Mouse (Mus musculus): ENCODE data around the gene Lgmn. TPM values are rescaled to one million over a fixed set of nuclear protein-coding genes. Genes with fewer than 3 reads are reported as not detected.

Lgmn gene
- polyA plus RNA-seq, 1 experiment from 2014 or later, result 112 TPM

- H3K9me3 ChIP-seq (ENCODE audit: control insufficient read depth, low read length), result no peaks in the 10 kb centered on the region
- no peaks in the 10 kb centered on the region for H3K27me3 ChIP-seq (ENCODE audit: control insufficient read depth, insufficient read depth, low read length)
- ATAC-seq (ENCODE audit: low FRiP score), result no peak
- no peak overlapping the region for H3K9ac ChIP-seq
- H3K36me3 ChIP-seq (replicated peaks; ENCODE audit: control insufficient read depth, insufficient read depth), result peaks cover 21% of the 10 kb centered on the region
- no peak for DNase-seq (ENCODE audit: low spot score)
- H3K4me3 ChIP-seq (replicated peaks; ENCODE audit: low read length), result no peak overlapping the region
- 91% methylated on average over 2 of the region's 2 CpGs for WGBS
- no peak overlapping the region for H3K4me2 ChIP-seq (replicated peaks)
- no peak overlapping the region for H3K27ac ChIP-seq
- H3K4me1 ChIP-seq (replicated peaks; ENCODE audit: control insufficient read depth, insufficient read depth, low read length), result peaks cover 5% of the 10 kb centered on the region; the same call in 1 of the 2 replicates
These were observed 15.2 kb downstream of the Lgmn start for GRCm38 (mm10) chr12:102424456-102424855.

GRCm38 (mm10) chr12:102423625-102424024 is 16.0 kb downstream of the Lgmn start:
- Histone ChIP-seq H3K27ac (no peak overlapping the region), H3K27me3 (ENCODE audit: control insufficient read depth, insufficient read depth, low read length) (no peaks in the 10 kb centered on the region), H3K4me2 (replicated peaks) (no peak overlapping the region), H3K4me1 (replicated peaks; ENCODE audit: control insufficient read depth, insufficient read depth, low read length) (peaks cover 7% of the 10 kb centered on the region; the same call in 1 of the 2 replicates), H3K9ac (no peak overlapping the region), H3K4me3 (replicated peaks; ENCODE audit: low read length) (no peak overlapping the region), H3K9me3 (ENCODE audit: control insufficient read depth, low read length) (no peaks in the 10 kb centered on the region), H3K36me3 (replicated peaks; ENCODE audit: control insufficient read depth, insufficient read depth) (peaks cover 21% of the 10 kb centered on the region)
- WGBS, result 91% methylated on average over 8 of the region's 8 CpGs
- DNase-seq (ENCODE audit: low spot score) (no peak), ATAC-seq (ENCODE audit: low FRiP score) (no peak)

DNA sequence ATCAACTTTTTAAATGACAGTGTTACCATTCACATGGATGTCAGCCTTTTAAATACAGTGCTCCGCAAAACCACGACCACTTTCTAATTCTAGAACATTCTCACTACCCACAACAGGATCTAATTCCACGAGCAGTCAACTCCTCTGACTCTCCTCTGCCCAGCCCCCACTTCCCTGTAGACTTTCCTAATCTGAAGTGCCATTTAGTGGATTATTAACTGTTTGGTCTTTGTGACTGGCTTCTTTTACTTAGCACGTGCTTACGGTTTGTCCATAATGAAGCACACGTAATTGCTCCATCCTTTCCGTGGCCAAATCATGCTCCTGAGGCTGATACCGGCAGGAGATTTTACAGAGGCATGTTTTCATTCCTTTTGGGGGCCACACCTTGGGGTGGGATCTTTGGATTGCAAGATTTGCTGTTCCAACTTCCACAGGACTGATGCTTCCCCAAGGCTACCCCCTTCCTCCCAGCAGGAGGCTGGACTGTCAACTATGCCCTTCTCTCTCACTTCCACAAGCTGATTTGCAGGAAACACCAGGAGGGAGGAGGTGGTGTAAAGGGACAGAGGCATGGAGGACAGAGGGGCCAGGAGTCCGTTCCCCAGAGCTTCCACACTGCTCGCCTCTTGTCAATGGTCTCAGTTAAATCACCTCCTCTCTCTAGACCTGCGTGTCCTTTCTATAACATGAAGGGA is 16.8 kb downstream of the Lgmn start:
- H3K36me3 ChIP-seq (replicated peaks; ENCODE audit: control insufficient read depth, insufficient read depth), result peaks cover 21% of the 10 kb centered on the region
- peaks cover 7% of the 10 kb centered on the region; the same call in 1 of the 2 replicates for H3K4me1 ChIP-seq (replicated peaks; ENCODE audit: control insufficient read depth, insufficient read depth, low read length)
- no peak overlapping the region for H3K27ac ChIP-seq
- WGBS, result 90% methylated on average over 11 of the region's 11 CpGs
- no peaks in the 10 kb centered on the region for H3K9me3 ChIP-seq (ENCODE audit: control insufficient read depth, low read length)
- no peak for ATAC-seq (ENCODE audit: low FRiP score)
- H3K9ac ChIP-seq, result no peak overlapping the region
- no peak overlapping the region for H3K4me2 ChIP-seq (replicated peaks)
- DNase-seq (ENCODE audit: low spot score), result no peak
- no peaks in the 10 kb centered on the region for H3K27me3 ChIP-seq (ENCODE audit: control insufficient read depth, insufficient read depth, low read length)
- no peak overlapping the region for H3K4me3 ChIP-seq (replicated peaks; ENCODE audit: low read length)

GRCm38 (mm10) chr12:102422065-102422464 is 17.5 kb downstream of the Lgmn start:
- WGBS, result 82% methylated on average over 6 of the region's 6 CpGs
- H3K9me3 ChIP-seq (ENCODE audit: control insufficient read depth, low read length), result no peaks in the 10 kb centered on the region
- no peak overlapping the region for H3K4me2 ChIP-seq (replicated peaks)
- no peak overlapping the region for H3K4me3 ChIP-seq (replicated peaks; ENCODE audit: low read length)
- peaks cover 21% of the 10 kb centered on the region for H3K36me3 ChIP-seq (replicated peaks; ENCODE audit: control insufficient read depth, insufficient read depth)
- H3K27me3 ChIP-seq (ENCODE audit: control insufficient read depth, insufficient read depth, low read length), result no peaks in the 10 kb centered on the region
- no peak for DNase-seq (ENCODE audit: low spot score)
- ATAC-seq (ENCODE audit: low FRiP score), result no peak
- H3K9ac ChIP-seq, result no peak overlapping the region
- peaks cover 7% of the 10 kb centered on the region; the same call in 1 of the 2 replicates for H3K4me1 ChIP-seq (replicated peaks; ENCODE audit: control insufficient read depth, insufficient read depth, low read length)
- no peak overlapping the region for H3K27ac ChIP-seq

- DNase-seq (ENCODE audit: low spot score) (no peak), ATAC-seq (ENCODE audit: low FRiP score) (no peak)
- WGBS, result 94% methylated on average over 10 of the region's 10 CpGs
- Histone ChIP-seq H3K4me3 (replicated peaks; ENCODE audit: low read length) (no peak overlapping the region), H3K4me2 (replicated peaks) (no peak overlapping the region), H3K27ac (0 out of 2 replicates have a peak overlapping the region, but pooled peaks have one; percentile 47), H3K9me3 (ENCODE audit: control insufficient read depth, low read length) (no peaks in the 10 kb centered on the region), H3K36me3 (replicated peaks; ENCODE audit: control insufficient read depth, insufficient read depth) (peaks cover 21% of the 10 kb centered on the region), H3K27me3 (ENCODE audit: control insufficient read depth, insufficient read depth, low read length) (no peaks in the 10 kb centered on the region), H3K4me1 (replicated peaks; ENCODE audit: control insufficient read depth, insufficient read depth, low read length) (peaks cover 7% of the 10 kb centered on the region; the same call in 1 of the 2 replicates), H3K9ac (no peak overlapping the region)
These were observed 19.3 kb downstream of the Lgmn start for GRCm38 (mm10) chr12:102420168-102420890.

- Histone ChIP-seq H3K4me1 (replicated peaks; ENCODE audit: control insufficient read depth, insufficient read depth, low read length) (peaks cover 7% of the 10 kb centered on the region; the same call in 1 of the 2 replicates), H3K4me3 (replicated peaks; ENCODE audit: low read length) (no peak overlapping the region), H3K9ac (no peak overlapping the region), H3K4me2 (replicated peaks) (no peak overlapping the region), H3K27me3 (ENCODE audit: control insufficient read depth, insufficient read depth, low read length) (no peaks in the 10 kb centered on the region), H3K36me3 (replicated peaks; ENCODE audit: control insufficient read depth, insufficient read depth) (peaks cover 21% of the 10 kb centered on the region), H3K27ac (peak overlapping the region; percentile 47), H3K9me3 (ENCODE audit: control insufficient read depth, low read length) (no peaks in the 10 kb centered on the region)
- ATAC-seq (ENCODE audit: low FRiP score) (peak; percentile 54; the same call in 1 of the 2 replicates), DNase-seq (ENCODE audit: low spot score) (no peak)
- 32% methylated on average over 3 of the region's 3 CpGs for WGBS
These were observed 20.1 kb downstream of the Lgmn start for GRCm38 (mm10) chr12:102419544-102419943.

- DNase-seq (ENCODE audit: low spot score), result no peak
- peaks cover 14% of the 10 kb centered on the region for H3K36me3 ChIP-seq (replicated peaks; ENCODE audit: control insufficient read depth, insufficient read depth)
These were observed 21.9 kb downstream of the Lgmn start for GRCm38 (mm10) chr12:102417701-102418100.

GRCm38 (mm10) chr12:102416955-102417510 is 22.6 kb downstream of the Lgmn start:
- no peak overlapping the region for H3K4me2 ChIP-seq (replicated peaks)
- H3K9ac ChIP-seq, result no peak overlapping the region
- H3K27me3 ChIP-seq (ENCODE audit: control insufficient read depth, insufficient read depth, low read length), result no peaks in the 10 kb centered on the region
- WGBS, result 76% methylated on average over 7 of the region's 7 CpGs
- DNase-seq (ENCODE audit: low spot score) (no peak), ATAC-seq (ENCODE audit: low FRiP score) (no peak)
- peaks cover 9% of the 10 kb centered on the region for H3K36me3 ChIP-seq (replicated peaks; ENCODE audit: control insufficient read depth, insufficient read depth)
- 0 out of 2 replicates have a peak overlapping the region, but pooled peaks have one; percentile 17 for H3K27ac ChIP-seq
- H3K4me1 ChIP-seq (replicated peaks; ENCODE audit: control insufficient read depth, insufficient read depth, low read length), result peaks cover 7% of the 10 kb centered on the region; the same call in 1 of the 2 replicates
- no peaks in the 10 kb centered on the region for H3K9me3 ChIP-seq (ENCODE audit: control insufficient read depth, low read length)
- H3K4me3 ChIP-seq (replicated peaks; ENCODE audit: low read length), result no peak overlapping the region

More at GRCm38 (mm10) chr12:102417701-102418100, 21.9 kb downstream of the Lgmn start:
- 89% methylated on average over 6 of the region's 6 CpGs for WGBS
- H3K4me3 ChIP-seq (replicated peaks; ENCODE audit: low read length), result no peak overlapping the region
- no peak for ATAC-seq (ENCODE audit: low FRiP score)
- no peak overlapping the region for H3K4me2 ChIP-seq (replicated peaks)
- no peak overlapping the region for H3K27ac ChIP-seq
- H3K9me3 ChIP-seq (ENCODE audit: control insufficient read depth, low read length), result no peaks in the 10 kb centered on the region
- no peaks in the 10 kb centered on the region for H3K27me3 ChIP-seq (ENCODE audit: control insufficient read depth, insufficient read depth, low read length)
- H3K4me1 ChIP-seq (replicated peaks; ENCODE audit: control insufficient read depth, insufficient read depth, low read length), result peaks cover 7% of the 10 kb centered on the region; the same call in 1 of the 2 replicates
- H3K9ac ChIP-seq, result no peak overlapping the region

- no peak for ATAC-seq (ENCODE audit: low FRiP score)
- Histone ChIP-seq H3K27me3 (ENCODE audit: control insufficient read depth, insufficient read depth, low read length) (no peaks in the 10 kb centered on the region), H3K9me3 (ENCODE audit: control insufficient read depth, low read length) (no peaks in the 10 kb centered on the region)
These were observed 23.2 kb downstream of the Lgmn start for GRCm38 (mm10) chr12:102416391-102416837.

More at GRCm38 (mm10) chr12:102416391-102416837, 23.2 kb downstream of the Lgmn start:
- Histone ChIP-seq H3K4me3 (replicated peaks; ENCODE audit: low read length) (no peak overlapping the region), H3K4me2 (replicated peaks) (no peak overlapping the region), H3K9ac (no peak overlapping the region), H3K4me1 (replicated peaks; ENCODE audit: control insufficient read depth, insufficient read depth, low read length) (peaks cover 7% of the 10 kb centered on the region; the same call in 1 of the 2 replicates), H3K36me3 (replicated peaks; ENCODE audit: control insufficient read depth, insufficient read depth) (peaks cover 3% of the 10 kb centered on the region; the same call in 1 of the 2 replicates), H3K27ac (0 out of 2 replicates have a peak overlapping the region, but pooled peaks have one; percentile 17)
- 54% methylated on average over 7 of the region's 7 CpGs for WGBS
- no peak for DNase-seq (ENCODE audit: low spot score)
